Mouse (Mus musculus) splenic B cell, adult 2 months (primary cell): ENCODE measurements around the gene Smim24.
A peak's percentile ranks its signal among the peaks of the same experiment; 100 is the strongest.

Experiments
- DNase-seq: peaks from one replicate; pipeline ENCODE4 v3.0.0-alpha.2; 2011; ENCODE audit warnings: low read depth, low spot score
- H3K27me3 ChIP-seq: 2 replicates; pipeline ENCODE4 v1.6.1; 2012; ENCODE audit warnings: mild to moderate bottlenecking, low read length, moderate library complexity, mixed read lengths; ENCODE audit not compliant: control insufficient read depth, poor library complexity, insufficient read depth, severe bottlenecking
- H3K36me3 ChIP-seq: 2 replicates; pipeline ENCODE4 v1.6.1; 2012; ENCODE audit warnings: mild to moderate bottlenecking, low read length, moderate library complexity, mixed read lengths; ENCODE audit not compliant: control insufficient read depth, poor library complexity, insufficient read depth, severe bottlenecking

The Smim24 gene

GRCm38 (mm10) chr10:81406504-81407440, 13.9 kb downstream of the Smim24 start:
- no peak for DNase-seq
- no peaks in the 10 kb centered on the region; the same call in 1 of the 2 replicates for H3K27me3 ChIP-seq
- peaks cover 2% of the 10 kb centered on the region; the same call in 1 of the 2 replicates for H3K36me3 ChIP-seq

- H3K36me3 ChIP-seq = 0 out of 2 replicates have a peak, but pooled peaks cover 2% of the 10 kb centered on the region
- DNase-seq = peak; percentile 69
- no peaks in the 10 kb centered on the region; the same call in 1 of the 2 replicates for H3K27me3 ChIP-seq
Measured at GRCm38 (mm10) chr10:81407539-81408423, 14.9 kb downstream of the Smim24 start.

- H3K36me3 ChIP-seq = 0 out of 2 replicates have a peak, but pooled peaks cover 2% of the 10 kb centered on the region
- H3K27me3 ChIP-seq = no peaks in the 10 kb centered on the region; the same call in 1 of the 2 replicates
- no peak for DNase-seq
Measured at GRCm38 (mm10) chr10:81408424-81408729, 15.5 kb downstream of the Smim24 start.

- Histone ChIP-seq H3K36me3 (0 out of 2 replicates have a peak, but pooled peaks cover 2% of the 10 kb centered on the region), H3K27me3 (no peaks in the 10 kb centered on the region; the same call in 1 of the 2 replicates)
- peak; percentile 87 for DNase-seq
Measured at GRCm38 (mm10) chr10:81408871-81409291, 16.0 kb downstream of the Smim24 start.

- Histone ChIP-seq H3K36me3 (0 out of 2 replicates have a peak, but pooled peaks cover 2% of the 10 kb centered on the region), H3K27me3 (no peaks in the 10 kb centered on the region; the same call in 1 of the 2 replicates)
- no peak for DNase-seq
Measured at GRCm38 (mm10) chr10:81409330-81409729, 16.5 kb downstream of the Smim24 start.

GRCm38 (mm10) chr10:81410350-81410749, 17.5 kb downstream of the Smim24 start:
- H3K36me3 ChIP-seq = 0 out of 2 replicates have a peak, but pooled peaks cover 2% of the 10 kb centered on the region
- DNase-seq = no peak
- no peaks in the 10 kb centered on the region; the same call in 1 of the 2 replicates for H3K27me3 ChIP-seq

- Histone ChIP-seq H3K27me3 (no peaks in the 10 kb centered on the region; the same call in 1 of the 2 replicates), H3K36me3 (no peaks in the 10 kb centered on the region)
- no peak for DNase-seq
Measured at GRCm38 (mm10) chr10:81410981-81411380, 18.1 kb downstream of the Smim24 start.

- Histone ChIP-seq H3K36me3 (no peaks in the 10 kb centered on the region), H3K27me3 (no peaks in the 10 kb centered on the region)
- no peak for DNase-seq
Measured at GRCm38 (mm10) chr10:81411471-81412400, 18.9 kb downstream of the Smim24 start.

- DNase-seq = no peak
- no peaks in the 10 kb centered on the region for H3K36me3 ChIP-seq
Measured at GRCm38 (mm10) chr10:81412586-81413309, 19.9 kb downstream of the Smim24 start.

GRCm38 (mm10) chr10:81413310-81414261, 20.7 kb downstream of the Smim24 start:
- Histone ChIP-seq H3K36me3 (no peaks in the 10 kb centered on the region), H3K27me3 (no peaks in the 10 kb centered on the region)
- no peak for DNase-seq

More at GRCm38 (mm10) chr10:81412586-81413309, 19.9 kb downstream of the Smim24 start:
- no peaks in the 10 kb centered on the region for H3K27me3 ChIP-seq

GRCm38 (mm10) chr10:81414682-81415081, 21.8 kb downstream of the Smim24 start:
- DNase-seq = no peak
- Histone ChIP-seq H3K27me3 (no peaks in the 10 kb centered on the region), H3K36me3 (no peaks in the 10 kb centered on the region)

GRCm38 (mm10) chr10:81415146-81415545, 22.3 kb downstream of the Smim24 start:
- no peak for DNase-seq
- no peaks in the 10 kb centered on the region for H3K36me3 ChIP-seq
- no peaks in the 10 kb centered on the region for H3K27me3 ChIP-seq
